Mouse (Mus musculus): ENCODE measurements around the gene Prpf38a. TPM values are rescaled to one million over a fixed set of nuclear protein-coding genes. Genes with fewer than 3 reads are reported as not detected.

The Prpf38a gene
- total RNA-seq, 2 experiments from 2014 or later = 47.2 to 92.3 TPM

Other genes with a start within 250 kb of the Prpf38a start
- not detected in 2 replicates for gene Shisal2a, start 196.0 kb downstream of the Prpf38a start, total RNA-seq (2015)
- not detected in 2 replicates for gene Shisal2a, start 196.0 kb downstream of the Prpf38a start, total RNA-seq (2017)
- 0.38 and 3.6 TPM in 2 replicates for gene Gpx7, start 172.4 kb downstream of the Prpf38a start, total RNA-seq (2015)
- gene Gpx7, start 172.4 kb downstream of the Prpf38a start, total RNA-seq (2017) = 0.11 and 1.0 TPM in 2 replicates
- 34.5 and 39.4 TPM in 2 replicates for gene Tut4, start 119.9 kb downstream of the Prpf38a start, total RNA-seq (2015)
- 18.2 and 26.0 TPM in 2 replicates for gene Tut4, start 119.9 kb downstream of the Prpf38a start, total RNA-seq (2017)
- 5.0 and 5.1 TPM in 2 replicates for gene Orc1, start 87 bp upstream of the Prpf38a start, total RNA-seq (2015)
- 4.1 and 5.6 TPM in 2 replicates for gene Orc1, start 87 bp upstream of the Prpf38a start, total RNA-seq (2017)
- gene Cc2d1b, start 40.6 kb upstream of the Prpf38a start, total RNA-seq (2015) = 12.1 and 16.7 TPM in 2 replicates
- 29.0 and 31.5 TPM in 2 replicates for gene Cc2d1b, start 40.6 kb upstream of the Prpf38a start, total RNA-seq (2017)
- gene 3110021N24Rik, start 140.3 kb upstream of the Prpf38a start, total RNA-seq (2015) = 0.46 TPM in 1 of 2 replicates, not detected in the other
- gene 3110021N24Rik, start 140.3 kb upstream of the Prpf38a start, total RNA-seq (2017) = 0.33 and 0.49 TPM in 2 replicates
- 12.2 and 13.0 TPM in 2 replicates for gene Zfyve9, start 201.5 kb upstream of the Prpf38a start, total RNA-seq (2015)
- 13.7 and 15.7 TPM in 2 replicates for gene Zfyve9, start 201.5 kb upstream of the Prpf38a start, total RNA-seq (2017)

Data from megakaryocyte, adult 5-6 weeks (primary cell).